Mouse (Mus musculus): ENCODE data around the gene Tcte2.
"Not testable (repeated sequence)": the region's sequence is repeated elsewhere in the genome, so short reads cannot be mapped to it uniquely, and the experiment has no call there.

Tcte2 gene

GRCm38 (mm10) chr17:13681126-13681525 lies 80.5 kb downstream of the Tcte2 start:
- DNase-seq, result peak; percentile 63

GRCm38 (mm10) chr17:13680318-13680717 lies 81.3 kb downstream of the Tcte2 start:
- no peak for DNase-seq

- DNase-seq, result no peak
Measured at GRCm38 (mm10) chr17:13679725-13680124, 81.9 kb downstream of the Tcte2 start.

GRCm38 (mm10) chr17:13677225-13678148 lies 84.1 kb downstream of the Tcte2 start:
- no peak for DNase-seq

GRCm38 (mm10) chr17:13676099-13676498 lies 85.5 kb downstream of the Tcte2 start:
- DNase-seq, result not testable (repeated sequence)

- DNase-seq, result no peak
Measured at GRCm38 (mm10) chr17:13675630-13676029, 86.0 kb downstream of the Tcte2 start.

- no peak for DNase-seq
Measured at GRCm38 (mm10) chr17:13674695-13675306, 86.8 kb downstream of the Tcte2 start.

- no peak for DNase-seq
Measured at GRCm38 (mm10) chr17:13671732-13672131, 89.9 kb downstream of the Tcte2 start.

GRCm38 (mm10) chr17:13670227-13670626 lies 91.4 kb downstream of the Tcte2 start:
- no peak for DNase-seq

- DNase-seq, result no peak
Measured at GRCm38 (mm10) chr17:13669206-13669605, 92.4 kb downstream of the Tcte2 start.

- peak; percentile 48 for DNase-seq
Measured at GRCm38 (mm10) chr17:13668052-13669015, 93.3 kb downstream of the Tcte2 start.

GRCm38 (mm10) chr17:13667006-13667405 lies 94.6 kb downstream of the Tcte2 start:
- DNase-seq, result no peak

- DNase-seq, result no peak
Measured at GRCm38 (mm10) chr17:13665731-13666130, 95.9 kb downstream of the Tcte2 start.

- DNase-seq, result no peak
Measured at GRCm38 (mm10) chr17:13663386-13664166, 98.0 kb downstream of the Tcte2 start.
